Mouse (Mus musculus): ENCODE measurements around the gene Prdm1.

The Prdm1 gene

DNA sequence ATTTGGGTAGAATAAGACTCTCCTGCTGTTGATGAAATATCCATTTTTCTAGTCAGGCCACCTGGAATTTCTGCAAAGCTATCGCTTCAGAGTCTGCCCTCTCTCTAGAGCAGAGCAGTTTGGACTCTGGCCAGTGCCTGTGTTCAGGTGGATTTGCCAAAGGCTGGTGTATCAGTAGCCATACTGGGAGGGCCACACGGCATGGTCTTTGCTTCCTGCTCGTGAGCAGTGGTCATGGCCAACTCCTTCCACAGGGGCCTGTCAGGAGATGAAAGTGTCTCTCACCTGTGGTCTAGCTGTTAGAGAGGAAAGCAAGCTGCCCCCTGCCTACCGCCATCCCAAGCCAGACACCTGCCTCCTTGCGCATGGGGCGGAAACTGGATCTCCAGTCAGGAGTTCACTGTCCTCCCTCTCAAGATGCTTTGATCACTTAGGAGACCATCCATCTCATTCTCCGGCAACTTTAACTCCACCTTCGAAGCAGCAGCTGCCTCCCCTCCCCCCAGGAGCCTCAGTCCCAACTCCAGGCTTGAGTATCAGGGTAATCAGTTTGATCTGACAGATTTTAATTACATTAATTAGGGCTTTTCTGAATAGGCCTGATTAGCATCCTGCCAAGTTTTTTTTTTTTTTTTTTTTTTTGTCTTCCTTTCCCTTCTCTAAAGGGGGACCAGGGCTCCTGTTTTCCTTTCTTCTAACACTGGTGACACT lies 35.3 kb downstream of the Prdm1 start:
- no peak for DNase-seq

DNA sequence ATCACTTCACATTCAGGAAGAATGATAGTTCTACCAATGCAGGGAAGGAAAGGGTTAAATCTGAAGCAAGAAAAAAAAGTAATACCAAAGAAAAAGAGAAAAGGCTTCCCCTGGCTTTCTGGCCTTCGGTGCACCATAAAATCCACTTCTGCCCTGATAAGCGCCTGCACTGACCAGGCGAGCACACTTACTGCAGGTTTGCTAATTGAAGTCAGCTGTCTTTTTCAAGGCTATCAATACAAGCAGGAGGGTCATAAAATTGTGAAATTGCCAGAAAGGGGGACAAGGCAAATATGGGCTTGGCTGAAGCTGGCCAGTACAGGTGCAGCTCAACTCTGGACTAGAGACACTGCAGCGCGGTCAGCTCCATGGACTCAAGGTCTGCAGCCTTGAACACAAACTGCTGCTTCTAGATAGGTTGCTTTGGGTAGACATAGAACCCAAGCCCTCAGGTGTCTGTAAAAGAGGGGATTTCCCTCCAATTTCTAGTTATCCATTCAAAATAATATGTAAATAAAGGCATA lies 37.3 kb downstream of the Prdm1 start:
- no peak for DNase-seq

DNA sequence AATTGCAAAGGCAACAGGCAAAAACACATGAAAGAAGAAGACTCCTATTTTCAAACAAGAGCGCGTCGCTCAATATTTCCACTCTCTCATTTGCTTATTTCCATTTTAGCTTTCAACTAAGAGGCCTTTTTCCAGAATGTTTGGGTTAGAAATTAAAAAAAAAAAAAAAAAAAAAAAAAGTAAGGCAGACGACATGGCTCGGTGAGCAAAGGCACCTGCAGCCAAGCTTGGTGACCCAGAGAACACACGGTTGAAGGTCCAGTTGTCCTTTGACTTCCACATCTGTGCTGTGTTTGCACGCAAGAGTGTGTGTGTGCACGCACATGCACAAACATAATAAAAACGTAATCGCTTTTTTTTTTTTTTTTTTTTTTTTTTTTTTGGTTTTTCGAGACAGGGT lies 41.2 kb downstream of the Prdm1 start:
- no peak for DNase-seq

DNA sequence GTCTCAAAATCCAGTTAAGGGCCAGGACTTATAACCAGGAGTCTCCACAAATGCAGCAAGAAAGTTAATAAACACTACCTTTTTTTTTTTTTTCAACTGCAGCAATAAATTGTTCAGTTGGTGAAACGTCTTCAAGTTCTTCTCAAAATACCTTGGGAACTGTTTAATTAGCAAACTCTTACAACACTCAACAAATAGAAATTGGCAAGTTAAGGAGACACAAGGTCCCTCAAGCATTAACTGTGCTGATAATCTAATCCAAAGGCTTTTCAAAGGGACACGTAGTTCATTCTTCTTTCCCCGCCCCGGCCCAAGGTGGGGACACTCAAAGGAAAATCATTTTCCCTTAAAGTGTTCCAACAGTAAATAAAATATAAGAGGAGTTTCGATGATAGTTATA lies 44.2 kb downstream of the Prdm1 start:
- DNase-seq = no peak

DNA sequence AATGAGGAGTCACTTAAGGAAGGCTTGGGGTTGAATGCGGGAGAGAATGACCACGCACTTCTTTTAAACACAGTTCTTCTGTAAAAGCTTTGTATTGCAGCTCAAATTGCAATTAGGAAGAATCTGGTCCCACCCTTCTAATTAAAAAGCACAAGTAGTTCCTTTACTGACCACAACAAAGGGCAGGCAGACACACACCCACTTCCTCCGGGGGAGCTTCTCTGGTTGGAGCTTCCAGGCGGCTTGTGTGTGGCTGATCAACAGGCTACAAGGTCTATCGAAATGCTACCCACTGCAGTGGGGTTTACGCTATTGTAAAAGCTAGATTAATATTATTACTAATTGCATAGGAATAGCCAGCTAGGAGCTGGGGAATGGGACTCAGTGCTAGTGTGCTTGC lies 45.2 kb downstream of the Prdm1 start:
- DNase-seq = no peak

DNA sequence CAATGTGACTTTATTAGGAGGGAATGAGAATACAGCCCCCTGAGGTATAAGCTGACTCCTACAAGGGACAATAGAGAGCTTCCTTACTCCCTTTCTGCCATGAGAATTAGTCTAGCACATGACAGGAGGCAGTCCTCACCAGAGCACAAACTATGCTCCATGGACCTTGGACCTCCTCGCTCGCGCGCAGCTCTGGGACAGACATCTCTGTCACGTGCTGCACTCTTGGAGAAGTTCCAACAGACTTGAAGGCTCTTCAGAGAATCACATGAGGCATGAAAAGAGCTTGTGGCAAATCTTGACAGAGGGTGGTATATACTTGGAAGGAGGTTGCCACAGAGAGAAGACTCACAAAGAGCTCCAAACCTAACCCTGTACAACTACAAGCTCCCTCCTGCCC lies 46.9 kb downstream of the Prdm1 start:
- no peak for DNase-seq

DNA sequence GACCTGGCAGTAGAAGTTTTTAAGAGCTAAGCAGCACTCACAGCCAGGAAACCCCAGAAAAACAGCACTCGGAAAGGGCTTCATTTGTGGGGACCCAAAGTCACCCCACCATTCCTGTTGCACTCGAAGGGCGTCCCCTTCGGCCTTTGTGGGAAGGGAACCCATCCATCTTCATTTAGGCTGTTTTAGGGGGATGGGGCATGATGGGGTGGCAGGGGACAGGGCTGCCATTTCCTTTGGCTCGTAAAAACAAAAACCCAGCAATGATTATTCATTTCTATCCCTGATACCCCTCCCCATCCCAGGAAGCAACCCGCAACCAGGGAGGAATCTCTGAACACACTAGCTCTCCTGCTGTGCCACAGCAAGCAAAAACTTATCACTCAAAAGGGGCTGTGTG lies 49.0 kb downstream of the Prdm1 start:
- DNase-seq = no peak

DNA sequence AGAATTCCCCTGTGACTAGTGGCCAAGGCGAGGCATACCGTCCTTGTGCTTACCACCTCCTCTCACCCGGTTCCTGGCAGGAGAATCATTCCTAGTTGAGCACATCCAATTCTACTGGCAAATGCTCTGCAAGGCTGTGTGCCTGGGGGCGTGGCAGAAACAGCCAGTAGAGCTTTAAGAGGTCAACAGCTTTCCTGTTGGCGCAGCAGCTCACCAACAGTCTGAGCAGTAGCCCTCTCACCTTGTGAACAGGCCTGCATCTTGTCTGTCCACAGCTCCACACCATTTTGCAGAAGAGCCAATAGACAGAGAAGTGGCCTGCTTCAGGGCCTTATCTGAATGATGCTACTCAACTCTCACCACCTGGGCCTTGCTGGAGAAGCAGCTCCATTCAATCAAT lies 50.2 kb downstream of the Prdm1 start:
- no peak for DNase-seq

DNA sequence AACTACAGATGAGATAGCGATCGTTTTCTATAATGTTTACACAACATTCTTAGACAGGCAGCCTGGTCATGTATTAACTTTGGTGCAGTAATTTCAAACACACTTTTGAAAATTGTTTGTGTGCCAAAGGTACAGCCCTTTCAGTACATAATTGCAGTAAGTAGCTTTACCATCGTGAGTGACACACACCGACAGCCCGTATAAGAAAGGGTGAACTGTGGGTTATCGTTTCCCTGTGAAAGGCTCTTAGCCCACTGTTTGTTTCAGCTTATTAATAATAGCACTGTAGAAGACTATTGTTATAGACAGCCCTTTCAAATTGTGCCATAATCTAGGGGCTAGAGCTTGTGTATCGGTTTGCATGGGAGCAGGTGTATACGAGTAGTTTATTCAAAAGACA lies 51.1 kb downstream of the Prdm1 start:
- DNase-seq = no peak

DNA sequence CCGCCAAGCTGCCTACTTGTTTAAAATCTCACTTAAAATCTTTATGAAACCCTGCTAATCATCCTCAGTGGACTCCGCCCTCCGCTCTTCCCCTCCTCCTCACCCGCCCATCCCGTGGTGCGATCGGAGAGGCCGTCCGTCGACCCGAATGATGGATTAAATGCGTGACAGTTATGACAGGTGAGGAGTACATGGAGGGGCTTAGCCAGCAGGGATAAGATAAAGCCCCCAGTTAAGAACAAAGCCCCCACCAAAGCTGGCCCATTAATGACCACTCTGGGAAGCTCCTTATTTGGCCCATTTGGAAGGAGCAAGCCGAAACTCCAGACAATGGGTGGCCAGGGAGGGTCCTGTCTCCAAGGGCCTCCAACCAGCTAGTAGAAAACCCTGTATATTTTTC lies 51.8 kb downstream of the Prdm1 start:
- DNase-seq = no peak

DNA sequence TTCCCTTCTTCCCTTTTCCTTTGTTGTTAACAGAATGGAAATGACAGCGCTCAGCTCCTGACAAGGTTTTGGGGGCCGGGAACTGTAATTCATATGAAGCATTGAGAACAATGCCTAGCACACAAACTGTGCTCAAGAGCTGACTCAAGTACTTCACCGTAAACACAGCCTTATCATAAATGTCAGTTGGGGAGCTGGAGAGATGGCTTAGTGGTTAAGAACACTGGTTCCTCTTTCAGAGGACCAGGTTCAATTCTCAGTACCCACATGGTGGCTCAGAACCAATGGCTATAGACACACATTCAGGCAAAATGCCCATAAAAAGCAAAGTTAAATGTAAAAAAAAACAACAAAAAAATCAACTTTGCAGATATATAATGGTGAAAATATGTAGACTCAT lies 52.9 kb downstream of the Prdm1 start:
- DNase-seq = no peak

DNA sequence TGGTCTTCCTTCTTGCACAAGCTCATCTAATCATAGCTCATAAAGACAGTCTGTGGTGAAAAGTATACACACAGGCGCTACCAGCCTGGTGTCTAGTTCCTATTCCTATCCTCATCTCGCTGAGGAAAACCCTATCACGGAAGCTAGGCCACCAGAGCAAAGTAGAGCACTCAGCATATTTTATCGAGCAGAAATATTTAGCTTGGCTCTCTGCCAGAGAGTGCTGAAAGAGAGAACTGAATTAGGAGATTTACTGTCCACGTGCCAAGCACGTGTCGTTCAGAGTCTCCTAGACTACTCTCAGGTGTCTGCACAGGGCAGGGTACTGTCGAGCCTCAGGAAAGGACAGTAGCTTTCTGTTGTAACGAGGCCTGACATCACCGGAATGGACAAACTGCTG lies 54.0 kb downstream of the Prdm1 start:
- DNase-seq = no peak

DNA sequence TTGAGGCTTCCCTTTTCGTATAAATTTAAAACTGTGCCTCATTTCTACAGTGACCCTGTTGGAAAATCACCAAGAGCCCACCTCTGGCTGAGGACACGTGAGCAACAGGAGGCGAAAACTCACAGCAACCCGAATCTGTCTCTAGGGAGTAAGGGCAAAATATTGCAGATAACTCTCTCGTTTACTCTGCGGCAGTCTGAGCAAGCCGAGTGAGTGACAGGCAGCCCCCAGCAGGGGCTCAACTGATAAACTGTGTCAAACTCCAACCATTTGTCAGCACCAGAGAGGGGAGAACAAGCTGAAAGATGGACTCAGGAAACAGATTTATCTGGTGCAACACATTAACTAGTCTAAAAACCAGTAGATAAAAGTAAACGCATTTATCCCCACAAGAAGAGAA lies 62.7 kb downstream of the Prdm1 start:
- DNase-seq = no peak

DNA sequence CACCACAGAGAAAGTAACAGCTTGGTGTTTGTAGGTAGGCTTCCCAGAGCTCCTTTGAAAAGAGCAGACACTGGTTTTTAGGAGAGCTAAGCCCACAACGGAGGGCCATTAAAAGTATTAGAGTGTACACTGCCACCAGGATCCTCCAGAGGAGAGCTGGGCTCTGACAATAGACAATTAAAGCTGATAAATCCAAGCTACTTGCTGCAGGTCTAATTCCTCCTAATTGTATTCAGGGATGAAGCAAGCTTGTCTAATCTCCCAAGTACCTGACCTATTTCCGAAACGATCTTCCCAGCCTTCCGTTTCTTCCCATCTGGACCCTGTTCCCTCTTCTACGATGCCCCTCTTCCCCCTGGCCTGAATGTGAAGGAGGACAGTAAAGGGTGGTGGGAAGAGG lies 63.7 kb downstream of the Prdm1 start:
- DNase-seq = no peak

DNA sequence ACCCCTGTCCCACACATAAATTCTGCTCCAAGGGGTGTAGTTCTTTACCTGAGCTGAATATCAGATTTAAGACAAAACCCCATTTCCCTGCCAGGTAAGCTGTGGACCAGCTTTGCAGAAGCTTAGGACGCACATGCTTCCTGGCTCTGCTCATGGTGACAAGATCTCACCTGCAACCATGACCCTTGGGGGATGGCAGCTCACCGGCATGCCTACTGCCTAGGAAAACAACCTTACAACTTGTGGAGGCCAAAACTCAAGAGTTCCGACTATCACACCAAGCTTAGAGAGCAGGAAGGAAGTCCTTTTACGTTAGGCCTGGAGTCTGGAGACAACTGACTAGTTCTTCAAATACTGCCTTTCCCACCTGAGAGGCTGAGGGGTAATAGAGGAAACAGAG lies 64.4 kb downstream of the Prdm1 start:
- no peak for DNase-seq

DNA sequence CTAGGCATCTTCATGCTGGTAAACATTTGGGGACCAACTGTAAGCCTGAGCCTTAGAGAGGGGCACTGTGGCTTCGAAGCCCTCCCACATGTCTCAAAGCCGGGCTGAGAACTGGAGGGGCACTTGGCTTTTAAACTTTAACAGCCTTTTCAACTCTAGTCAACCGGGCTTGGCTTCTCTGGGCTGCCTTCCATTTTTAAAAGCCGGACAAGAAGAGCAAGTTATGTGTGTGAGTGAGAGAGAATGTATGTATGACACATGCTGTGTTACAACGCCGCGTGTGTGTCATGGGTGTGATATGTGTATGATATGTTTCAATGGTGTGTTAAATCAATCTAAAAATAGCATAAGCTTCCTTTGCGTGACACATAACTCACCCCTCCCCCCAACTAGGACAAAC lies 66.0 kb downstream of the Prdm1 start:
- no peak for DNase-seq

DNA sequence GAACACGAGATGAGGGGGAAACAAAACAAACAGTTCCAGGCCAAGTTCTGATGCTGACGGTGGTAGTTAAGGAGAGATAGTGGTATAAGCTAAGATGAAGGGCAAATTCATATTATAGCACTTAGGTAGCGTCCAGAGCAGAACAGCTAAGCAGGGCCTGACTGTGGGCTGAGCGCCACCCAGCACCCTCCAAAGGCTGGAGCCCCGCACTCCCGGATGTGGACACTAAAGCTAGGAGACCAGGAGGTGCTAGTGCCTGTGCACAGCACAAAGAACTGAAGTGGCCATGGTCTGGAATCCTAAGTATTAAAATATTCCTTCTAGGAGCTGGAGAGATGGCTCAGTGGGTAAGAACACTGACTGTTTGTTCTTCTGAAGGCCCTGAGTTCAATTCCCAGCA lies 67.2 kb downstream of the Prdm1 start:
- no peak for DNase-seq

DNA sequence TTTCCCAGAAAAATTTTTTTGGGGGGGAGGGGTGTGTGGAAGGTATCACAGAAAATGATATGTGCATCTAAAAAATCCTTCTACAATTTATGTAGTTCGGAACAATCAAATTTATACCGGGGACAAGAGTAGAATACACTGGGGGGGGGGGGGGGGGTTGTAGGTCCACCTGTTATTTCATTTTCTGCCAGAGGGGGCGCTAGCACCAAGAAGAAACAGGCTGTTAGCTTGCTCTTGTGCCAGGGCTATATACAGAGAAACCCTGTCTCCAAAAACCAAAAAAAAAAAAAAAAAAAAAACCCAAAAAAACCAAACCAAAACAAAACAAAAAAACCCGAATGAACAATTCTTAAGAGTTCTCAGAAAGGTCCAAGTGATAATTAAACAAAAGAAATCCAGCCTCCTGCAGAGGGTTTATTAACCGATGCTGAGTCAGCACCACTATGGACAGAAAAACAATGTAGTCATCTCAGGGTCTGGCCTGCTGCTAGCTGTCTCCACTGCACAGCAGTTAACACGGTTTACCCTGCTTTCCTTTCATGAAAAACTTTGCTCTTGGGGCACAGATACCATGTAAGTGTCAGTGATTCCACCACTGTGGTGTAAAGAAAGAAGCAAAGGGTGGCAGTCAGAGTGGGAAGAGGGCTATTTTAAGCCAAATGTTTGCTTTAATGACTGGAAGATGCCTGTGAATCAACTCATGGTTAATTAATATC lies 68.0 kb downstream of the Prdm1 start:
- no peak for DNase-seq

DNA sequence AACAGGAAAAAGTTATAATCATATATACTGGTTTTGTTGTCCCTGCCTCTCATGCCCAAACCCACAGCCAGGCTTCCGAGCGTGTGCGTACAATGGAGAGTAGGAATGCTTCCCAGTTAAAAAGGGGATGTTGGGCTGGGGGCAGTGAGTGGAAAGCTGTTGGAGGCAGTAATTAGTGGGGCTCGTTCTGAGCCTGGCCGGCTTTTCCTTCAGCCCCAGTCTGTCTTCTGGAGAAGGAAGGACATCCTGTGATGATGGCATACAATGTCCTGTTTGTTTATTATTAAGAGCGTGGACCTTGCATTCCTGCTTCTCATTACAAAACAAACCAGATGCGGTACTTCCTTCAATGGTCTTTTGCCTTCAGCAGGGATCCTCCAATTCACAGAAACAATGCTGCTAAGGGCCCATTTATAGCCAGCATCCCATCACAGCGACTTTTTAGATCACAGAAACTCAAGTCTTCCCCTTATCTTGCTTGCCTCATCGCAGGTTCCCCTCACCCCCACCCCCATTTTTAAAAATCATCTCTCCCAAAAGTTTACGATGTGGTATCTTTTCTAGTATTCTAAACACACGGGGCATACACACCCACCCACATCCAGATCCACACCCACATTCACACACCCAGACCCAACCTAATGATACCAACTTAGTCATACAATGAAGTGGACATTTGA lies 68.8 kb downstream of the Prdm1 start:
- DNase-seq = no peak

DNA sequence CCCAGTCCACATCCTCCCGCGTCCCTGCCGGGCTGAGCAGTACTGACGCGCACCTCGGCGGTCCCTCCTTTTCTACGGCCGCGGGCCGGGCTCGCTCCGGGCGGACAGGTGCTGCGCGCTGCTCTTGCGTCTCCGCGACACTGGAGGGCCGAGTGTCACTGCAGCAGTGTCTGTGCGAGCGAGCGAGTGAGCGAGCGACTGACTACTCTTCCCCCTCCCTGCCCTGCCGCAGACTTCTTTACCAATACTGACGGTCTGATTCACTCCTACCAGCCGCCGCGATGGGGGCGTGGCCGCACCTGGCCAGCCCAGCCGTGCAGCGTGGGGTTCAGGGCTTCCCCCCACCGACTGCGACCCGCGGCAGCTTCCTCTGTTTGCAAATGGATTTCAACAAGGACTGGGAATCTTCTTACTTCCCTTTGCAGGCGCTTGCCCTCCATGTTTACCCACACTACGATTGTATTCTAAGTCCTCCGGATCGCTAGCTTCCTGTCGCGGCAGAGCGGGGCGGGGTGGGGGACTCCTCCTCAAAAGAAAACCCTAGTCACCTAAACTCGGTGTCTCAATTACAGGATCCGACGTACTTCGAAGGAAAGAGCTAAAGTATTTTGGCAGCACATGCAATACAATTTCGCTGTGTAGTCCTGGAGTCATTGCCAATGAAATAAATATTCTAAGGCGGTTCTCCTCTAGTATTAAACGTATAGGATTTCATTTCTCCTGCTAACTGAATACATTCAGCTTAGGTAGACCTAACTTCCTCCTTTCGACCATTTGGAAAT lies 69.6 kb downstream of the Prdm1 start:
- peak; percentile 27 for DNase-seq

DNA sequence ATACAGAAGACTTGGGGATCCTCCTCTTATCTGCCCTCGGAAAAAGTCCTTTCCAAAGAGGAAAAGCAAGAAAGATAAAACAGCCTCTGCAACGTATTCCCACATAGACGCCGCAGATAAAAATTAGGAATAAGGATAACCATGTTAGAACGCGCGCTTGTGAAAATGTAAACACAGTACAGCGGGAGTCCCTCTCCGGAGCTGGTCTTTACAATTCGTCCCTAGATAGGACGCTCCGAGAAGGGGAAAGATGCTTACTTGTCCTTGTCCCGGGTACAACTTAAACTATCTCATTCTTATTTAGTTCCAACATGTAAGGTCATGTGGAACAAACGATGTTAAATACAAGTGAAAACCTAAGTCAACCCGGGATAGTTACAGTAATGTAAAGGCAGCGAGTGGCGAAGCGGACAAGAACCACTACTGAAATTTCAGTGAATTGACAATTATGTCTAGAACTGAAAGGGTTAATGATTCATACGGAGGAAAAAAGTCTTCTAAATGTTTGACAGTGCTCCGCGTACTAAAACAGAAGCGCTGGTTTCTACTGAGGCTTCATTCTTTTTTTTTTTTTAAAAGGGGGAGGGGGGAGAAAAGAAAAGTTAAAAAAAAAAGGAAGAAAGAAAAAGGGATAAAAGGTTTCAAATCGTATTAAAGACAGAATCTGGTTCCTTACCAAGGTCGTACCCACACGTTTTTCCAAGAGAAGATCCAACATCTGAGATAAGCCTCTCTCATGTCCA lies 70.3 kb downstream of the Prdm1 start:
- DNase-seq = no peak

DNA sequence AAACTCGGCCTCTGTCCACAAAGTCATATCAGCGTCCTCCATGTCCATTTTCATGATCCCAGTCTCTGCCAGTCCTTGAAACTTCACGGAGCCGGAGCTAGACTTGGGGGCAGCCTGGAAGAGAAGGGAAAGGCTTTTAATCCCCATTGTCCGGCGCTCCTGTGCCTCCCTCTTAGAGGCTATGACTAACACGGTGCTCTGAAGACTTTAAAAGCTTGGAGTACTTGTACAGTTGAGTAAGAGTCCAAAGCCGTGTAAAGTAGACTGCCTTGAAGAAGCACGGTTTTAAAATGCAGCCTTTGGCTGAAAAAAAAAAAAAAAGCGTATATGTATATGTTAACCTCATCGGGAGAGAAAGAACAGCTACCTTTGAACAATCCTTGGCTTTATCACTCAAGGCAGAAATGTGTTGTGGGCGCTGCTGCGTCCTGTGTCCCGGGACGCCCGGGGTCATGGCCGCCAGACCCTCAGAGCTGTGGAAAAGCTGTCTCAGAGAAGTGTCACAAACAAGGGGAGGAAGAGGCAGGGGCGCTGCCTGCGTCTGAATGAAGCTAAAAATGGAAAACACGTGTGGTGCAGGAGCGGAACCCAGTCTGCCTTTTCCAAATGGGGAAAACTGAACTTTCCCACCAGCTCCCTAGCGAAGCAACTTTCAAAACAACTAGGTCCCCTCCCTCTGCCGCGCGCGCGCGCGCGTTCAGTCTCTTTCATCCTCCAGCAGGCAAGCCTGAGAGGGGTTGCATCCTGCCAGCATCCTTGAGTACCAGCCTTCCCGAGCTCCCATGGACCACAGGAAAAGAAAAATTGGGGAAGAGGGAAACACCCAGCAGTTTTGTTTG lies 71.3 kb downstream of the Prdm1 start:
- DNase-seq = no peak
